Mouse (Mus musculus): Measurements from ENCODE around the gene Rftn1. TPM values are rescaled to one million over a fixed set of nuclear protein-coding genes. Genes with fewer than 3 reads are reported as not detected.

Rftn1 gene
- total and polyA plus RNA-seq, 2 experiments: 2.6 to 3.1 TPM

- H3K36me3 ChIP-seq (ENCODE audit: control insufficient read depth, insufficient read depth, low read length): no peaks in the 10 kb centered on the region
- no peaks in the 10 kb centered on the region for H3K4me1 ChIP-seq (ENCODE audit: control insufficient read depth, insufficient read depth, low read length)
- no peak overlapping the region for H3K4me3 ChIP-seq (ENCODE audit: insufficient read depth, low read depth, low read length)
- no peaks in the 10 kb centered on the region for H3K27me3 ChIP-seq (ENCODE audit: control insufficient read depth, insufficient read depth, low read length)
- H3K9ac ChIP-seq (ENCODE audit: low read depth, low read length): no peak overlapping the region
- H3K79me2 ChIP-seq (ENCODE audit: control insufficient read depth, insufficient read depth, low read length): no peaks in the 10 kb centered on the region
- DNase-seq (ENCODE audit: extremely low read depth, low read depth, low spot score): no peak
- WGBS: 25% methylated on average over 4 of the region's 4 CpGs
- H3K27ac ChIP-seq (replicated peaks; ENCODE audit: insufficient read depth, low read depth, low read length): no peak overlapping the region
- TF ChIP-seq POLR2A (IDR thresholded peaks at IDR 0.05; ENCODE audit: extremely low read depth, insufficient read depth, low read length) (no peak), CTCF (IDR thresholded peaks at IDR 0.05; ENCODE audit: low read depth, low read length) (no peak)
Observed at GRCm38 (mm10) chr17:50010096-50010495, 180.4 kb downstream of the Rftn1 start.

- DNase-seq (ENCODE audit: extremely low read depth, low read depth, low spot score): no peak
- H3K4me1 ChIP-seq (ENCODE audit: control insufficient read depth, insufficient read depth, low read length): no peaks in the 10 kb centered on the region
- H3K27ac ChIP-seq (replicated peaks; ENCODE audit: insufficient read depth, low read depth, low read length): no peak overlapping the region
- no peaks in the 10 kb centered on the region for H3K36me3 ChIP-seq (ENCODE audit: control insufficient read depth, insufficient read depth, low read length)
- no peak overlapping the region for H3K4me3 ChIP-seq (ENCODE audit: insufficient read depth, low read depth, low read length)
- WGBS: 46% methylated on average over 9 of the region's 9 CpGs
- H3K9ac ChIP-seq (ENCODE audit: low read depth, low read length): no peak overlapping the region
- H3K79me2 ChIP-seq (ENCODE audit: control insufficient read depth, insufficient read depth, low read length): no peaks in the 10 kb centered on the region
- H3K27me3 ChIP-seq (ENCODE audit: control insufficient read depth, insufficient read depth, low read length): no peaks in the 10 kb centered on the region
- TF ChIP-seq CTCF (IDR thresholded peaks at IDR 0.05; ENCODE audit: low read depth, low read length) (no peak), POLR2A (IDR thresholded peaks at IDR 0.05; ENCODE audit: extremely low read depth, insufficient read depth, low read length) (no peak)
Observed at GRCm38 (mm10) chr17:50006721-50007351, 183.6 kb downstream of the Rftn1 start.

GRCm38 (mm10) chr17:50006338-50006720 is 184.1 kb downstream of the Rftn1 start:
- Histone ChIP-seq H3K79me2 (ENCODE audit: control insufficient read depth, insufficient read depth, low read length) (no peaks in the 10 kb centered on the region), H3K4me3 (ENCODE audit: insufficient read depth, low read depth, low read length) (no peak overlapping the region), H3K9ac (ENCODE audit: low read depth, low read length) (no peak overlapping the region), H3K27me3 (ENCODE audit: control insufficient read depth, insufficient read depth, low read length) (no peaks in the 10 kb centered on the region), H3K36me3 (ENCODE audit: control insufficient read depth, insufficient read depth, low read length) (no peaks in the 10 kb centered on the region), H3K4me1 (ENCODE audit: control insufficient read depth, insufficient read depth, low read length) (no peaks in the 10 kb centered on the region), H3K27ac (replicated peaks; ENCODE audit: insufficient read depth, low read depth, low read length) (no peak overlapping the region)
- no peak for DNase-seq (ENCODE audit: extremely low read depth, low read depth, low spot score)
- TF ChIP-seq POLR2A (IDR thresholded peaks at IDR 0.05; ENCODE audit: extremely low read depth, insufficient read depth, low read length) (no peak), CTCF (IDR thresholded peaks at IDR 0.05; ENCODE audit: low read depth, low read length) (no peak)
- WGBS: 60% methylated on average over 7 of the region's 7 CpGs

GRCm38 (mm10) chr17:50003156-50003555 is 187.3 kb downstream of the Rftn1 start:
- Histone ChIP-seq H3K36me3 (ENCODE audit: control insufficient read depth, insufficient read depth, low read length) (no peaks in the 10 kb centered on the region), H3K27ac (replicated peaks; ENCODE audit: insufficient read depth, low read depth, low read length) (no peak overlapping the region), H3K79me2 (ENCODE audit: control insufficient read depth, insufficient read depth, low read length) (no peaks in the 10 kb centered on the region), H3K27me3 (ENCODE audit: control insufficient read depth, insufficient read depth, low read length) (no peaks in the 10 kb centered on the region), H3K4me3 (ENCODE audit: insufficient read depth, low read depth, low read length) (no peak overlapping the region), H3K4me1 (ENCODE audit: control insufficient read depth, insufficient read depth, low read length) (no peaks in the 10 kb centered on the region), H3K9ac (ENCODE audit: low read depth, low read length) (no peak overlapping the region)
- TF ChIP-seq POLR2A (IDR thresholded peaks at IDR 0.05; ENCODE audit: extremely low read depth, insufficient read depth, low read length) (no peak), CTCF (IDR thresholded peaks at IDR 0.05; ENCODE audit: low read depth, low read length) (no peak)
- DNase-seq (ENCODE audit: extremely low read depth, low read depth, low spot score): no peak
- 77% methylated on average over 4 of the region's 4 CpGs for WGBS

- H3K27ac ChIP-seq (replicated peaks; ENCODE audit: insufficient read depth, low read depth, low read length): no peak overlapping the region
Observed at GRCm38 (mm10) chr17:50002171-50002570, 188.3 kb downstream of the Rftn1 start.

GRCm38 (mm10) chr17:50001754-50002153 is 188.7 kb downstream of the Rftn1 start:
- TF ChIP-seq CTCF (IDR thresholded peaks at IDR 0.05; ENCODE audit: low read depth, low read length) (no peak), POLR2A (IDR thresholded peaks at IDR 0.05; ENCODE audit: extremely low read depth, insufficient read depth, low read length) (no peak)
- no peak for DNase-seq (ENCODE audit: extremely low read depth, low read depth, low spot score)
- Histone ChIP-seq H3K4me3 (ENCODE audit: insufficient read depth, low read depth, low read length) (no peak overlapping the region), H3K36me3 (ENCODE audit: control insufficient read depth, insufficient read depth, low read length) (no peaks in the 10 kb centered on the region), H3K4me1 (ENCODE audit: control insufficient read depth, insufficient read depth, low read length) (no peaks in the 10 kb centered on the region), H3K79me2 (ENCODE audit: control insufficient read depth, insufficient read depth, low read length) (no peaks in the 10 kb centered on the region), H3K27me3 (ENCODE audit: control insufficient read depth, insufficient read depth, low read length) (no peaks in the 10 kb centered on the region), H3K9ac (ENCODE audit: low read depth, low read length) (no peak overlapping the region), H3K27ac (replicated peaks; ENCODE audit: insufficient read depth, low read depth, low read length) (no peak overlapping the region)

More at GRCm38 (mm10) chr17:50002171-50002570, 188.3 kb downstream of the Rftn1 start:
- TF ChIP-seq CTCF (IDR thresholded peaks at IDR 0.05; ENCODE audit: low read depth, low read length): no peak
- TF ChIP-seq POLR2A (IDR thresholded peaks at IDR 0.05; ENCODE audit: extremely low read depth, insufficient read depth, low read length): no peak
- Histone ChIP-seq H3K27me3 (ENCODE audit: control insufficient read depth, insufficient read depth, low read length) (no peaks in the 10 kb centered on the region), H3K4me3 (ENCODE audit: insufficient read depth, low read depth, low read length) (no peak overlapping the region), H3K4me1 (ENCODE audit: control insufficient read depth, insufficient read depth, low read length) (no peaks in the 10 kb centered on the region), H3K9ac (ENCODE audit: low read depth, low read length) (no peak overlapping the region), H3K36me3 (ENCODE audit: control insufficient read depth, insufficient read depth, low read length) (no peaks in the 10 kb centered on the region), H3K79me2 (ENCODE audit: control insufficient read depth, insufficient read depth, low read length) (no peaks in the 10 kb centered on the region)
- WGBS: 76% methylated on average over 3 of the region's 3 CpGs
- DNase-seq (ENCODE audit: extremely low read depth, low read depth, low spot score): no peak
